Mouse (Mus musculus): ENCODE data around the gene Dmc1. TPM values are rescaled to one million over a fixed set of nuclear protein-coding genes. Genes with fewer than 3 reads are reported as not detected.

Gene Dmc1
- total RNA-seq, 1 experiment = 6.4 TPM

DNA sequence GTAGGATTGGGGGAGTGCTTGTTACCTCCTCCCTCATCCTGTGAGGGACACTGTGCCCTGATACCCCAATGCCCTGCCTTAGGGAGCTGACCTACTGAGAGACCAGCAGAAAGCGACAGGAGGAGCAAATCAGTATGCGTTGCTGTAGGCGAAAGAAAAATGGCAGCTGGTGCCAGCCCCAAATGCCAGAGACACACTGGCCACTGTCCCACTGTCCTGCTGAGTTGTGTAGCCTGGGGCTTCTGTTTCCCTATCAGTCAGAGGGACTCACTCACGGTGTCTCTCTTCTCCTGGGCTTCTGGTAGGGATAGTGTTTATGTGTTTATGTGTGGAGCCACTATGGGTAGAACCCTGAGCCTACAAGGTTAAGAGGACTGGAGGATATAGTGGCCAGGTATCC lies 87.2 kb downstream of the Dmc1 start:
- no peak for TF ChIP-seq ZC3H11A (IDR thresholded peaks at IDR 0.05; ENCODE audit: borderline replicate concordance, low read depth, low read length)
- H3K9ac ChIP-seq (ENCODE audit: insufficient read depth, low read depth, low read length, poor library complexity, severe bottlenecking) = no peak overlapping the region
- H3K4me3 ChIP-seq (ENCODE audit: insufficient read depth in 1 of 2, low read depth in 1 of 2, low read length in 2 of 2, poor library complexity in 1 of 2, severe bottlenecking in 1 of 2) = no peak overlapping the region
- H3K4me1 ChIP-seq (ENCODE audit: control insufficient read depth in 2 of 2, insufficient read depth in 2 of 2, low read length in 2 of 2, poor library complexity in 1 of 2) = peaks cover 8 to 24% of the 10 kb centered on the region in 2 experiments; a peak in 3 of 4 replicates
- DNase-seq (ENCODE audit: low read depth, low spot score) = no peak
- in situ Hi-C loops (cut with MboI; ENCODE audit: low sequenced_read_pairs in 2 of 2, unreplicated experiment in 2 of 2) = no loop called here
- H3K36me3 ChIP-seq (ENCODE audit: control insufficient read depth, insufficient read depth, low read length, poor library complexity, severe bottlenecking) = peaks cover under 1% of the 10 kb centered on the region; the same call in 1 of the 2 replicates
- no peak overlapping the region for H3K27ac ChIP-seq (ENCODE audit: insufficient read depth, low read depth, low read length, poor library complexity, severe bottlenecking)
- H3K9me3 ChIP-seq (ENCODE audit: control insufficient read depth, insufficient read depth, low read depth, low read length) = no peaks in the 10 kb centered on the region

DNA sequence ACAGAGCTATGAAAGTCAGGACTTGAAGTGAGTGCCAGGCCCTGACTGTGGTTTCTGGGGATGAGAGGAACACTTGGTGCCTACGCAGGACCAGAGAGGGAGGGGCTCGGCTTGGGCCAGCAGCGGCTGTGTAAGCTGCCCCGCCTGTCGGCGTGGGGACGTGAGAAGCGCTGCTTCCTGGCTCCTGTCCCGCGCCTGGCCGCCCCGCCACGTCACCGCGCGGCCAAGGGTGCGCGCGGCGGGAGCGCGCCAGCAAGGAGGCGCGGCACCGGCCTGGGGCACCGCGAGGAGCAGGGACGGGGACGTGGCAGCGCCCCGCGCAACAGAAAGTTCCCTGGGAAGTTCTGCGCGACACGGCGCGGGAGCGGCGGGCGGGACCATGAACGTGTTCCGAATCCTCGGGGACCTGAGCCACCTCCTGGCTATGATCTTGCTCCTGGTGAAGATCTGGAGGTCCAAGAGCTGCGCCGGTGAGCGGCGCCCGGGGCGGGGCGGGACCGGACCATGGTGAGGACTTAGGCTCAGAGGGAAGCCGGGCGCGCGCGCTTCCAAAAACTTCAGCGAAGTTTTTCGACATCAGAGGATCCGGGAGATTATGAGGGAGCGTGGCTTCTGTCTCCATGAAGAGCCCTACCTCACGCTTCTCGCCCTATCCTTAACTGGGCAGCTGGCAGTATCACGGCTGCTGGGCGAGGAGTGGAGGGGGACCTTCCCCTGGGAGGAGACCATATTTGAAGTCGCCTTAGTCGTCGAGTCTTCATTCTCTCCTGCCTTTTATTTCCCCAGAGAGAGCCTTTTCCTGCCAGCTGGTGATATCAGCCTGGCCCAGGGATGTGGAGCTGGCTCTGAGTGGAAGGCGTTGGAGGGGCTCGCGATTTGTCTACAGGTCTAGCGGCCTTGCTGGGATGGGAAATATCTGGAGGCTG lies 88.5 kb downstream of the Dmc1 start, which contains the start of gene Kdelr3:
Gene Kdelr3, plus strand, starts transcription at position 241 of the 926 bp plus-strand sequence.
- no peak for DNase-seq (ENCODE audit: low read depth, low spot score)
- no peaks in the 10 kb centered on the region for H3K9me3 ChIP-seq (ENCODE audit: control insufficient read depth, insufficient read depth, low read depth, low read length)
- no peak within 1 kb of the TSS for H3K27ac ChIP-seq (ENCODE audit: insufficient read depth, low read depth, low read length, poor library complexity, severe bottlenecking)
- H3K4me3 ChIP-seq (ENCODE audit: insufficient read depth in 1 of 2, low read depth in 1 of 2, low read length in 2 of 2, poor library complexity in 1 of 2, severe bottlenecking in 1 of 2) = peak within 1 kb of the TSS; percentile 79 to 94
- H3K4me1 ChIP-seq (ENCODE audit: control insufficient read depth in 2 of 2, insufficient read depth in 2 of 2, low read length in 2 of 2, poor library complexity in 1 of 2) = peaks cover 12 to 24% of the 10 kb centered on the region in 2 experiments; a peak in 3 of 4 replicates
- peak within 1 kb of the TSS; percentile 68 for H3K9ac ChIP-seq (ENCODE audit: insufficient read depth, low read depth, low read length, poor library complexity, severe bottlenecking)
- TF ChIP-seq CHD2 (IDR thresholded peaks at IDR 0.05; ENCODE audit: low read depth, low read length) (no peak), MAFK (IDR thresholded peaks at IDR 0.05; ENCODE audit: insufficient read depth, low read depth, low read length) (no peak), ZNF384 (IDR thresholded peaks at IDR 0.05; ENCODE audit: low read depth, low read length) (no peak), HCFC1 (IDR thresholded peaks at IDR 0.05; ENCODE audit: borderline replicate concordance, insufficient read depth, low read length) (no peak), ZC3H11A (IDR thresholded peaks at IDR 0.05; ENCODE audit: borderline replicate concordance, low read depth, low read length) (no peak)
- in situ Hi-C loops (cut with MboI; ENCODE audit: low sequenced_read_pairs in 2 of 2, unreplicated experiment in 2 of 2) = no loop called here
- H3K36me3 ChIP-seq (ENCODE audit: control insufficient read depth, insufficient read depth, low read length, poor library complexity, severe bottlenecking) = no peaks in the 10 kb centered on the region

DNA sequence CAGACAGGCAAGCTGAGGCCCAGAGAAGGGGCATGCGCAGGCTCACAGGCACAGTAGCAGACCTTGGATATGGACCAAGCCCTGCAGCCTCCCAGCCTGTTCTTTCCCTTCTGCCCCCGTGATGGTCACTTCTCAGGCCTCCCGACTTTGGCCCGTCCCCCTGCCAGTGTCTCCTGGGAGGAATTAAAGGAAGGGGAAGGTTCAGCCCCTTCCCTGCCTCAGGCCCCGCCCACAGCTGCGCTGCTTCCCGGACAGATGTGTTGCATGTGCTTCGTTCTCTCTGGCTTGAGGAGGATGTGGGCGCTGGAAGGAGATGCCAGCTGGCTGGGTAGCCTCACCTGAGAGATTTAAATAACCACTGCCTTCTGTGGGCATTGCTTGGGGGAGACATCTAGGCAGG lies 91.0 kb downstream of the Dmc1 start:
- H3K9ac ChIP-seq (ENCODE audit: insufficient read depth, low read depth, low read length, poor library complexity, severe bottlenecking) = no peak overlapping the region
- TF ChIP-seq ZNF384 (IDR thresholded peaks at IDR 0.05; ENCODE audit: low read depth, low read length) (no peak), CHD2 (IDR thresholded peaks at IDR 0.05; ENCODE audit: low read depth, low read length) (no peak), HCFC1 (IDR thresholded peaks at IDR 0.05; ENCODE audit: borderline replicate concordance, insufficient read depth, low read length) (no peak), MAFK (IDR thresholded peaks at IDR 0.05; ENCODE audit: insufficient read depth, low read depth, low read length) (no peak), ZC3H11A (IDR thresholded peaks at IDR 0.05; ENCODE audit: borderline replicate concordance, low read depth, low read length) (no peak)
- H3K4me1 ChIP-seq (ENCODE audit: control insufficient read depth in 2 of 2, insufficient read depth in 2 of 2, low read length in 2 of 2, poor library complexity in 1 of 2) = peaks cover 9 to 16% of the 10 kb centered on the region in 2 experiments; a peak in 3 of 4 replicates
- H3K27ac ChIP-seq (ENCODE audit: insufficient read depth, low read depth, low read length, poor library complexity, severe bottlenecking) = no peak overlapping the region
- no peaks in the 10 kb centered on the region for H3K36me3 ChIP-seq (ENCODE audit: control insufficient read depth, insufficient read depth, low read length, poor library complexity, severe bottlenecking)
- H3K9me3 ChIP-seq (ENCODE audit: control insufficient read depth, insufficient read depth, low read depth, low read length) = no peaks in the 10 kb centered on the region
- in situ Hi-C loops (cut with MboI; ENCODE audit: low sequenced_read_pairs in 2 of 2, unreplicated experiment in 2 of 2) = no loop called here
- H3K4me3 ChIP-seq (ENCODE audit: insufficient read depth in 1 of 2, low read depth in 1 of 2, low read length in 2 of 2, poor library complexity in 1 of 2, severe bottlenecking in 1 of 2) = no peak overlapping the region
- no peak for DNase-seq (ENCODE audit: low read depth, low spot score)

DNA sequence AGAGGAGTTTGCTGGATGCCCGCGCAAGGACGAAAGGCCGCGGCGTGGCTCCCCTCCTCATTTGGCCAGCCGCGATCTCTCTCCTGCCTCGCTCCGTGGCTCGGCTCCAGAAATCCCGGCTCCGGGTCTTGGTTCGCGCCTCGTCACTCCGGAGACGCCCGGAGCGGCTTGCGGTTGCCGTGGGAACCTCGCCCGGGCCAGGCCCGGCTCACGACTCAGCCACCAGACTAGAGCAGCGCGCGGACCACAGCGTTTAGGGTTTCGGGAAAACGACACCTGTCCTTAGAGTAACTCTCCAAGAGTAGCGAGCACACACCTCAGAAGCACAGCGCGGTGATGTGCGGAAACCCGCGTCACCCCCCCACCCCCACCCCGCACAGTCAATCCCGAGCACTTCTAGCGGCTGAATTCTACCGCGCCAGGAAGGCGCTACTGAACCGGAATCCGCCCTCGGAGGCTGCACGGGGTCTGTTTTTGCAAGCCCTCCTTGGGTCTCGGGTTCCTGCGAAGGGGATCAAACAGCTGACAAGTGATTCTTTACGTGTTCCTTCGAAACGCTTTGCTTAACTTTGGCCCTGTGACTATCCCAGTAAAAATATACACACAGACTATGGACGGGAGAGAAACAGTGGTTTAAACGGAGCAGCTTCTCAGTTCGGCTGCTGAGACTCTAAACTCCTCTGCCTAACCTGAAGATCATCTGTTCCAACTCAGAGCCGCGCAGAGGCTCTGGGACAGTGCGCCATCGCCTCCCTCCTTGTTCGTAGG lies 93.2 kb downstream of the Dmc1 start:
- H3K9ac ChIP-seq (ENCODE audit: insufficient read depth, low read depth, low read length, poor library complexity, severe bottlenecking) = peak overlapping the region; percentile 28

More for the DNA sequence above, 93.2 kb downstream of the Dmc1 start:
- in situ Hi-C loops (cut with MboI; ENCODE audit: low sequenced_read_pairs in 2 of 2, unreplicated experiment in 2 of 2) = no loop called here
- no peak for TF ChIP-seq MAFK (IDR thresholded peaks at IDR 0.05; ENCODE audit: insufficient read depth, low read depth, low read length)
- no peaks in the 10 kb centered on the region for H3K9me3 ChIP-seq (ENCODE audit: control insufficient read depth, insufficient read depth, low read depth, low read length)
- H3K27ac ChIP-seq (ENCODE audit: insufficient read depth, low read depth, low read length, poor library complexity, severe bottlenecking) = no peak overlapping the region
- H3K4me3 ChIP-seq (ENCODE audit: insufficient read depth in 1 of 2, low read depth in 1 of 2, low read length in 2 of 2, poor library complexity in 1 of 2, severe bottlenecking in 1 of 2) = peak overlapping the region; percentile 52 to 67
- DNase-seq (ENCODE audit: low read depth, low spot score) = peak; percentile 54
- no peaks in the 10 kb centered on the region for H3K36me3 ChIP-seq (ENCODE audit: control insufficient read depth, insufficient read depth, low read length, poor library complexity, severe bottlenecking)
- H3K4me1 ChIP-seq (ENCODE audit: control insufficient read depth in 2 of 2, insufficient read depth in 2 of 2, low read length in 2 of 2, poor library complexity in 1 of 2) = peaks cover 3 to 4% of the 10 kb centered on the region in 2 experiments; a peak in 2 of 4 replicates

Other genes with a start within 250 kb of the Dmc1 start
- 40.6 and 51.7 TPM in 2 replicates for gene Tmem184b, start 201.5 kb downstream of the Dmc1 start, total RNA-seq (2012; rRNA removed)
- gene Csnk1e, start 149.5 kb downstream of the Dmc1 start, total RNA-seq (2012; rRNA removed) = 72.8 and 82.0 TPM in 2 replicates
- gene Kcnj4, start 99.9 kb downstream of the Dmc1 start, total RNA-seq (2012; rRNA removed) = 3.2 and 5.8 TPM in 2 replicates
- gene Kdelr3, start 88.7 kb downstream of the Dmc1 start, total RNA-seq (2012; rRNA removed) = 16.2 and 25.6 TPM in 2 replicates
- 186 and 211 TPM in 2 replicates for gene Ddx17, start 58.4 kb downstream of the Dmc1 start, total RNA-seq (2012; rRNA removed)
- gene Fam227a, start 53.8 kb upstream of the Dmc1 start, total RNA-seq (2012; rRNA removed) = 1.2 TPM in 2 replicates
- gene Cby1, start 54.1 kb upstream of the Dmc1 start, total RNA-seq (2012; rRNA removed) = 21.9 and 29.5 TPM in 2 replicates
- gene Tomm22, start 65.8 kb upstream of the Dmc1 start, total RNA-seq (2012; rRNA removed) = 103 and 182 TPM in 2 replicates
- gene Josd1, start 82.8 kb upstream of the Dmc1 start, total RNA-seq (2012; rRNA removed) = 19.3 and 25.3 TPM in 2 replicates
- gene Gtpbp1, start 85.7 kb upstream of the Dmc1 start, total RNA-seq (2012; rRNA removed) = 45.3 and 48.1 TPM in 2 replicates
- gene Sun2, start 137.4 kb upstream of the Dmc1 start, total RNA-seq (2012; rRNA removed) = 29.8 and 35.7 TPM in 2 replicates
- 16.5 and 23.5 TPM in 2 replicates for gene Dnal4, start 172.7 kb upstream of the Dmc1 start, total RNA-seq (2012; rRNA removed)
- 7.9 and 10.3 TPM in 2 replicates for gene Nptxr, start 199.7 kb upstream of the Dmc1 start, total RNA-seq (2012; rRNA removed)
- gene Npcd, start 229.1 kb upstream of the Dmc1 start, total RNA-seq (2012; rRNA removed) = 3.4 and 9.3 TPM in 2 replicates
- 28.2 and 30.1 TPM in 2 replicates for gene Cbx6, start 229.6 kb upstream of the Dmc1 start, total RNA-seq (2012; rRNA removed)